Mouse (Mus musculus) adipocyte (in vitro differentiated cells): ENCODE data around the gene F11r.

Experiments
- DNase-seq: peaks from one replicate; pipeline ENCODE4 v3.0.0-alpha.2; 2016; ENCODE audit warnings: low spot score

Gene F11r

DNA sequence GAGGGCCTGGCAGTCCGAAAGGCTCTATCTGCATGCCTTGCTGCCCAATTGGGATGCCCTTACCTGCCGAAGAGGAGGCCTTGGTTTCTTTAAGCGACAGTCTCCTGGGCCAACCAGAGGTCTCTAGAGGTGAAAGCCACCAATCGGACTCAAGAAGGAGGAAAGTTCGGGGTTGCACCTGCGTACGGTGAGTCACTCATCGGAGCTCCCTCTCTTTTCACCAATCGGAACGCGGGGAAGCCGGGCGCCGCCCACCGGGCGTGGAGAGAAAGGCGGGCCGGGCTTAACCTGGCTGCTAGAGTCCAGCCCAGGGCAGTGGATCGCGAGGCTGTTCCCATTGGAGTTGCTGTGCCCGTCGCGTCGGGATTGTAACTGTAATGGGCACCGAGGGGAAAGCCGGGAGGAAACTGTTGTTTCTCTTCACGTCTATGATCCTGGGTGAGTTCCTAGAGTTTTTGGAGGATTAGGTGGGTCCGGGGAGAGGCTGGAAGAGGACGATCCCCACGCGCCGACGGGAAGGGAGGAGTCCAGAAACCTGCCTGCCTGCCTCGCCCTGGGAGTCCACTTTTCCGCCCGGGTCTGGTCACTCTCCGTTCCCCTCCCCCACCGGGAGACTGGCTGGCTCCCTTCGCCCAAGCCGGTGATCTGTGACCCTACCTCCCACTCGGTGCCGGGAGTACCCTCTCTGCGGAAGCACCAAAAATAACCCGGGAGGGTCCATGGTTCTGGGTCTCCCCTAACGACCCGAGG is at the start of gene F11r:
F11r (plus strand) TSS at position 272 of the 750 bp plus-strand sequence.
- DNase-seq = no peak

DNA sequence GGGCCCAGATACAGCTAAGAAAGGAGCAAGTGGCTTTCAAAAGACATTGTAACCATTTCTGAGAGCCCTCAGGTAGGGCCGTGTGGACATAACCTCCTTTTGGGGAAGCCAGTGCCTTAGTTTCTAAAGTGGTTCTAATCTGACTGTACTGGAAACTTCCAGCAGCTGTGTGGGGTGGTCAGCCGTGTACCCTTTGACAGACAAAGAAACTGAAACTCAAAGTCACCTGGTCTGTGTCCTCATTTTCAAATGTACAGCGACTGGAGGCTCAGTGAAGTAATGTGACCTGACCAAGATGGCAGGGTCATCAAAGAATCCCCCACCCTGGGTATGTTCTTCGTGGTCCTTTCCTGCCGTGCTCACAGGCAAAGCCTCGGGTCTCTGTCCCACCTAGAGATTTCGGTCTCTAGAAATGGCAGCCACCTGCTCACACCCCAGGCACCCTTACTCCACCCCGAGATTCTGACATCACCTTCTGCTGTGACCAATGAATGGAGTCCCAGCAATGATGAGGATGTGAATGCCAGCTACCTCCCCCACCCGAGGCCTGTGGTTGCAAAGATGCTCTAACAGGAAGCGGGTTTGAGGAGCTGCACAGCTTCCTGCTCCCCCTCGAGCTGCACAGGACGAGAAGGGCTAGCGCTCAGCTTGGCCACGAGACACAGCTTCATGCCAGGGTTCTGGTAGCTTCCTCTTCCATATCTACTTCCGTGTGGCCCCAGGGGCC is 48.8 kb upstream of the F11r start, which contains the start of gene Arhgap30:
Arhgap30 (plus strand) TSS at position 579 of the 727 bp plus-strand sequence.
- DNase-seq = no peak

DNA sequence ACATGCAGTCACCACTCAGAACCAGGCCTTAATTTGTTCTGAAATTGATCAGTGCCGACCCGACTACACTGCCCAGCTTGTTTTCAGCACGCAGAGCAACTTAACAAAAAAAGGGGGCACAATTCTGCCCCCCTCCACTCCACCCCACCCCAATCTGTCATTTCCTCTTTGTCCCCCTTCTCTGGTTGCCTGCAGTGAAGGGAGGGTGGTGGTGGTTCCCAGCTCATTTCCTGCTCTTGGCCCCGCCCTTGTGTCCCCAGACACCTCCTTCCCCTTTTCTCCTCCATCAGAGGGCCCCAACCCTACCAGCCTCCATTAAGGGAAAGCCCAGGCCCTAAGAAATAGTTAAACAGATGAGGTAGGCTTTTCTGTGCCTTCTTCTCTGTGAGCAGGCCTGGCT is 47.2 kb upstream of the F11r start:
- no peak for DNase-seq

DNA sequence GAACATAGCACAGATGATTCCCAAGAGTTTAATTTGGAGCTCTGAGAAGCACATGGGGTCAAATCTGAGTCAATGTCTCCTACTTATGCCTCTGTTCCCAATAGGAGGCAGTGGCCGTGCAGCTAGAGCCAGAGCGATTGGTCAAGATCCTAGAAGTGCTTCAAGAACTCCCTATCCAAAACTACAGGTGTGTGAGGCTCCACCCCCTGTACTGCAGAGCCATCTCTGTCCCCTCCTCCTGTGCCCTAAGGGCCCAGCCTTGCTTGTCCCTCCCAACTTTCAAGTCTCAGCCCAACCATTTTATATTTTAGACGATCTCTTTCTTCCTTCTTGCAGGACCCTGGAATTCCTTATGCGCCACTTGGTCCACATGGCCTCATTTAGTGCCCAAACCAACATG is 35.5 kb upstream of the F11r start:
- no peak for DNase-seq

DNA sequence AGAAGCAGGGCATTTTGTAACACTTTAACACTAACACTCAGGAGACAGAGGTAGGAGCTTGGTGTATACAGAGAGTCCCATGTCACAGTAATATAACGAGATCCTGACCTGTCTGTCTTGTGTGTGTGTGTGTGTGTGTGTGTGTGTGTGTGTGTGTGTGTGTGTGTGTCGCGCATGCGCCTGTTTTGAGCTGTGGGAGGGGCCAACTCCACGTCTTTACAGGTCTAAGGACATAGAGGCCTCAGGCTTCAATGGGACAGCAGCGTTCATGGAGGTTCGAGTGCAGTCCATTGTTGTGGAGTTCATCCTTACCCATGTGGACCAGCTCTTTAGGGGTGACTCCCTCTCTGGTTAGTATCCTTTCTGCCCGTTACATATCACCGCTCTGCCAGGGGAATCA is 34.3 kb upstream of the F11r start:
- DNase-seq = no peak

DNA sequence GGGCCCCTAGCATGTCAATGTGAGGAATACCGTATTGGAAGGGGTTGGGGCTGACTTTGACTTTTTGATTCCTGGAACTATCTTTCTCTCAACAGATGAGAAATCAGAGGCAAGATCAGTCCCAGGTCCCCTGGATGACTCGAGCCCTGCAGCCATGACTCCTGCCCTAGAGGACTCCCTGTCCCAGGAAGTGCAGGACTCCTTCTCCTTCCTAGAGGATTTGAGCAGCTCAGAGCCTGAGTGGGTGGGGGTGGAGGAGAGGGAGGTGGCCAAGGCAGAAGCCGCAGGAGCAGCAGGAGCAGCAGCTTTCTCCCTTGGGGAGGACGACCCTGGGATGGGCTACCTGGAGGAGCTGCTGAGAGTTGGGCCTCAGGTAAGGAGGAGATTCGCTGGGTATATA is 30.1 kb upstream of the F11r start:
- no peak for DNase-seq

DNA sequence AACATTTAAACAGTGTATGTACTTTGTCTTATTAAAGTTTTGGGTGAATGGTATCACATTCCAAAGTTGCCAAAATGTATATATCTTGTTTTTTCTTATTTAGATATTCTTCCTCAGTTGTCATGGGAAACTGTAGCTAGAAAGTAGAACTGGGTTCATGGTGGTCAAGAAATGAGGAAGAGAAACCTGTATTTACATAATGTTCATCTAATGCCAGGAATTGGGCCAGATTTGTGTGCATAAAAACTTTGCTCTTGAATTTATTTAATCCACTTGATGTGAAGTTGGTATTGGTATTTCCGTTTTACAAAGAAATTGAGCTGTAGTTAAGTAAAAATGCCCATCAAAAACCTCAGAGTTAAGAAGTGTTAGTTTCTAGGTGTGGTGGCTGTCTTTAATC is 27.1 kb upstream of the F11r start:
- DNase-seq = no peak

DNA sequence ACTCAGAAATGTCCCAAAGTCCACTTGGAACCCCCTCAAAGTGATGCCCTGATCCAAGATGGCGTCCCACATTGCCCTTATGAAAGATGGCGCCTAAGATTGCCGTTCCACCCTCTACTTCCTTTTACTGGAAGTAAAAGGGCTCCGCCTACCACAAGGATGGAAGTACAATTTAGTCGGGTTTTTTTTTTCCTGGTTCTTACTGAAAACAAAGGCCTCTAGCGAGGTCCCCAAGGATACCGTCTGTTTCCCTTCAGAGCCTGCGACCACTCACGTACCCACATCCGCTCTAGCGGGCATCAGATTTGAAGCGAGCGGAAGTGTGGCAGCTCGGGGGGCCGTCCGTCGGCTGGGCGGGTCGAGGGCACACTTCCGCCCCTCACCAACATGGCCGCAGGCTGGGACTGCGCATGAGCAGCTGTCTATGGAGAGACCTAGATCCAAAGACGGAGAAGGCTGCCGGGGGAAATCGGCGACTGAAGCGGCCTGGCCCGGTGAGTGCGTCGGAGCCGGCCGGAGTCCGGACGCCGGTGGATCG is 26.3 kb upstream of the F11r start, which contains the start of gene Usf1:
Usf1 (plus strand) TSS at position 367 of the 538 bp plus-strand sequence.
- peak; percentile 95 for DNase-seq

DNA sequence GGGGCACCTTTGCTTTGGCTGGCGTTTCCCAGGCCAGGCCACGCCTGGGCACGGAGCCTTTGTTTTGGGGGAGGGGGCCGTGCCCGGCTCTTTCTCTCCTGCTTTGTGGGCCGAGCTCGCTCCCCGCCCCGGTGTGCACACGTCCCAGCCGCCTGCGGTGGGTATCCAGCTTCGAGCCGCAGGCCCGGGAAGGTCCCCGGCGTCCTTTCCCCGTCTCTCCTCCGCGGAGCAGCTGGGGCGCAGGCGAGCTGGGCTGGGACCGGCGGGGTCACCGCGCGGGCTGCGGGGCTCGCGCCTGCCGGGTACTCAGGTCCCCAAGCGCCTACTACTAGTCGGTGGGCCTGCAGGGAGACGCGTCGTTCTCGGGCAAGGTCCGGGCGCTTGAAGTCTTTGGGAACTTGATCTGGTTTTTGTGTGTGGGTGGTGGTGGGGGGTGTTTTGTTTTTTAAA is 25.8 kb upstream of the F11r start:
- DNase-seq = no peak

DNA sequence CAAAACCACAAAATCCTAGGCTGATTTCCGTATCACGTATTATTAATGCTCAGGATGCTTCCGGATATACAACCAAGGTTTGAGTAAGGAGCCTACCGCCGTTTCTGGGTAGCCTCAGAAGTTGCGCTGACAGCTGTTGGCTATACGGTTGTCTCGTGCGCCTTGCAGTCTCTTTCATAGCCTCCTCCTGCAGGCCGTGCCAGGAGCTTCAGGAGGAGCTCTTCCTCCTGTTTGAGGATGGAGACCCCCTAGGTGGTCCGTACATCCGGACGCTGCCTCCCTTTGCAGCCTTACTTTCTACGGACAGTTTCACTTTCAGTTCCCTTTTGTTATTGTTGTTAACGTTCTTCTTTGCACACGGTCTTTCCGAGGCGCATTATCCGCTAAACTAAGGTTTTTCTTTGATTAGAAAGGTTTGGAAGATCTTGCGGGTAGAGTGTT is 25.3 kb upstream of the F11r start:
- DNase-seq = peak; percentile 42

DNA sequence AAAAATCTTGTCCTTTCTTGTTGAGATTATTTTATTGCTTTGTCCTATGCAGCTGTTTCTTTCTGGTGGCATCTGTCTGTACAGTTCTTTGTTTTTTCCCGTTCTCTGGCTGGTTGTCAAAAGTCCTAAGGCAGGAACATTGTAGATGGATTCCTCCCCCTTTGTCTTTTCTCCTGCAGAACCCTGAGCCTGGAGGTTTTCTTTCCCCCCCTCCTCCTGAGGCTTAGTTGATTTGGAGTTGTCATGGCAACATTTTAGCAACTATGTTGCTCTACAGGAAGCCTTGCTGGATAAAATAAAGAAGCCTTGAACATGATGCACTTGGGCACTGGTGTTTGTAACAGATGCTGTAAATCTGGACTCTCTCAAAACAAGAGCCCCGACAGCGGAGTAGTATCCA is 24.9 kb upstream of the F11r start:
- peak; percentile 63 for DNase-seq

DNA sequence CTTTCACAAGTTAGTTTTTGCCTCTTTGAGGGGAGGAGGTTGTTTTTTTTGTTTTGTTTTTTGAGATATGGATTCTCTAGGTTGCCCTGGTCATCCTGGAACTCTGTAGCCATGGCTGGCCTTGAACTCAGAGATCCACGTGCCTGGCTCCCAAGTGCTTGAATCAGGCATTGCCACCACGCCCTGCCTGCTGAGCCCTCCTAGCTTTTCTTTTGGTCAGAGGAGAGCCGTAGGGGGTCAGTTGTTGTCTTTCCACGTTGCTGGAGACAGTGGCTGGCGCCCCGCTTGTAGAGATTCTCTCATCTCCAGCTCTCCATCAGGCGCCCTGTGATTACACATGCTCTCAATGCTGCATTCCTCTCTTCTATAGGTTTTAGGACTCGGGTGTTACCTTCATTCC is 23.7 kb upstream of the F11r start:
- no peak for DNase-seq

DNA sequence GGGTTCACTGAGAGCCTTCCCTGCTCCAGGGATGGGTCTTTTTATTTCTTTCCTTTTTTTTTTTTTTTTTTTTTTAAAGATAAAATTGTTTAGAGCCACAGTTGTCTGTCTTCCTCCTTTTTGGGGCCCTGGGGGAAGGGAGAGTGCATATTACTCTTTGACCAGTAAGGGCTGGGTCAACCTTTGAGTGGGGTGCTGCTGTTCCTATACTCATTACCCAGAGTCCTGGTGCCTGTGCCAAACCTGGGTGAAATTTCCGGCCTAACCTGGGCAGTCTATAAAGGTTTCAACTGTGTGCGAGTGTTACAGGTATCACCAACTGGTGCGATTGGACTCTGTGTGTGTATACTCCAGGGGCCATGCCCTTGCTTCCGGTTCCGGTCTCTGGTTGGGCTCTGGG is 18.7 kb upstream of the F11r start, which contains the start of gene Tstd1:
Tstd1 (plus strand) TSS at position 213 of the 400 bp plus-strand sequence.
- no peak for DNase-seq

DNA sequence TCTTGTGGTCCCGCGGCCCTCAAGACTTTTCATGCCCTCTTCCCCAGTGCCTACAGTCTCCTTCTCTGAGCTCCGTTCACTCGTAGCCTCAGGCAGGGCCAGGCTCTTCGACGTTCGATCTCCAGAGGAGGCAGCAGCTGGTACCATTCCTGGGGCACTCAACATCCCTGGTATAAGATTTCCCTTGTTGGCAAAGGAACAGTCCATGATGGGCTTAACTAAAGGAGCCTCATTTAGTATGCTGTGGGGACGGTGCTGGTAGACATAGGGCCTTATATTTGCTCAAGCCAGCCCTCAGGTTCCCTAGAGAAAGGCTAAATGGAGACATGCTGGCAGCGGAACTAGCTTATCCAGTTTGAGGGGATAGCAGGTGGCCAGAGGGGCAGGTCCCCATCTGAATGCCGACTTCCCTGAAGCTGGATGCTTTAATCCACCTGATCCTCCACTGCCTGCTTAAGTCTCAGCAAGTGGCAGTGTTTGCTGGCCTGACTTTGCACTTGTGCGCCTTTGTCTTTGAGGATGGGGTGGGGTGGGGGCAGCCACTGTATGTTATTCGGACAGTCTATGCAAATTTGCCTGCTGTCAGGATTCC is 17.9 kb upstream of the F11r start:
- no peak for DNase-seq

DNA sequence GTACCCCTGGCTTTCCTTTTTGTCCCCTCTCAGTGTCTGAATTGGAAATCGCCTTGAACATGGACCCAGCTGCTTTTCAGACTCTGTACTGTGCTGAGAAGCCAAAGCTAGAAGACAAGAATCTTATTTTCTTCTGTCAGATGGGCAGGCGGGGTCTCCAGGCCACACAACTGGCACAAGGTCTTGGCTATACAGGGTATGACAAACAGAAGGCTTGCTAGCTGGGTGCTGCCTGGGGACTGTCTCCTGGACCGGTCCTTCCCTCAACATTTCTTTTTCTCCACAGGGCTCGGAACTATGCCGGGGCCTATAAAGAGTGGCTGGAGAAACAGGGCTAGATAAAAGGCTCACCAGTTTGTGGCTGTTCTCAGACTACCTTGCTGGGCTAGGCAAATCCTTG is 17.4 kb upstream of the F11r start:
- no peak for DNase-seq

DNA sequence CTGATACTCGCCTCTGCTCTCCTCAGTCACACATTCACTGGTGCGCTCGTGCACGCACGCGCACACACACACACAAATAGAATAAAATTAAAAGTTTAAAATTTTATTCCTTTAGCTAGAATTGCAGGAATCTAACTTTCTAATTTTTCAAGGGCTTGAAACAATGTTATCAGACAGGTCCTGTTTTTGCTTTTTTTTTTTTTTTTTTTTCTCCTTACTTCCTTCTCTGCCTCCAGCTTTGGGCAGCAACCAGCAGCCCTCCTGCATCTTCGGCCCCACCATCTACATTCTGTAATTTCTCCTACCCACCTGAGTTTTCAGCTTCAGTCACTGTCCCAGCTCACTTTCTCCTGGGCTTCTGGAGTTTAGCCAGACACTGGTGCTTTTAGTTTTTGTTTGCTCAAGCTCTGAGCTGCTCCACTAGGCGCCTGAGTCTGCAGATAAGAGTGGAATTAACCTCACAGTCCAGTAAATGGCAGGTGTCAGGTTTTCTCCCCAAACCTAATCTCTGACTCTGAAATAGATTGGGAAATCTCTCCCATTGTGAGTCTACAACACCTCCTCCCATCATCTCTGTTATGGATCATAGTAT is 14.7 kb upstream of the F11r start:
- DNase-seq = no peak

DNA sequence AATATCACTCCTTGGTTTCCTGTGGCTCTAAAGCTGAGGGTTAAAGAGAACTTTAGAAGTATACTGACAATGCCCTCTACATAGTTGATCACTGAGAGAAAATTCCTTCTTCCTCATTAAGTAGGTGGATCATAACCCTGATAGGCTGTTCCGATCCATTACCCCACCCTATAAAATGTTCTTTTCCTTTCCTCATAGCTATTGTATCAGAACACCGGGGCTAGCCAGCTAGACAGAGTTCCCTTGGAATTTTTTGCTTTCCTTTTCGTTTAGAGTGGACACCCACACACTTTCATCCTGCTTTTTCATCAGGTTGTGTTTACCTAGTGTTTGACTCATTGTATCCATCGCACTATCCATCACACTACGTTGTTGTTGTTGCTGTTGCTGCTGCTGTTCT is 12.7 kb upstream of the F11r start:
- DNase-seq = no peak

DNA sequence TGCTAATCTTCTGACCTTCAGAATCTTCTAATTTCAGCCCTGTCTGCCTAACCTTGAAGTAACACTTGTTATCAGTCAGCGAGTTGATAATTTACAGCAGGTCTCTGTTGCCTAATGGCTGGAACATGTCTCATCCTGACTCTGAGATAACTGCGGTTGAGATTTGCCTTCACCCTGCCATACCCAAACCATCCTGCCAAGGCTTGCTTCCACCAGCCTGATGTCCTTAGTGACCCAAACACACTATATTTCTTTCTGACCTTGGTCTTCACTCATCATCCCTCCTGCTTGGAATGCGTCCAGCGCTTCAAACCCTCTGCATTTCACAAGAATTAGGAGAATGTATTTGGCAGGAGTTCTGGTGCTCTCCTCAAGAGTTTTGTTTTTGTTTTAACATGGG is 12.2 kb upstream of the F11r start:
- peak; percentile 58 for DNase-seq

DNA sequence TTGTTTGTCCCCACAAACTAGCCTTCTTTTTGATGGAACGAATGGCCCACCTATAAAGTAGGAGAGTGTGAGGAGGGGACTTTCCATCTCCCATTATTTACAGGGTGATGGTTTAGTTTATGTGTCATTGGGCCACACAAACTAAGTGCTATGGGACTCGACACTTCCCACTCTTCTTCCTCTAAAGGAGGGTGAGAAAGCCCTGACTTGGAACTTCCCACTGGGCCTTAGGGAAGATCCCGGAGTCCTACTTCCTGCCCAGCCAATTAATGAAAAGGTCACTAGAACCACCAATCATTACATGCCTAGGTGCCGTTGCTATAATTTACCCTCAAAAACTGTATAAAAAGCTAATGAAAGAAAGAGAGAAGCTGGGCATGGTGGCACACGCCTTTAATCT is 5.2 kb upstream of the F11r start:
- peak; percentile 50 for DNase-seq

DNA sequence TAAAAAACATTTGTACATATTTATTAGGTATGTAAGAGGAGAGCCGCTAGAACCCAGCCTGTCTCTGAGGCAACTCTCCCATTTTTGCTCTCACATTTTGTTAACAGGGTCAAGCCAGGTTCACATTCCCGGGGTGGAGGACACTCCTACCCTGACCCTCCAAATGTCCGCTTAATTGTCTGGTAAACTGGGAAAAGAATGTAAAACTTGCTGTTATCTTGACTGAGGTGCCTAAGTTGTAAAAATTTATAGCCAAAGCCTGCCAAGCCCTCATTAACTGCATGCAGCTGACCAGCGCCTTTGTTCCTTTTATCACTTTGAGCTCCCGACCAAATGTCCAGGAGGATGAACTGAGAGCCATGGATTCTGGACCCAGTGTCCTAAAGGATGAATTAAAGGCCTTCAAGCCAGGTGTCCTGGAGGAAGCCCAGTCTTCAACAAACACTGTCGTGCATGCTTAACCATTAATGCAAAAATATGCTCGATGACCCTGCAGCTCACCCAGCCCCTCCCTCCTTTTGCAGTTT is 2.0 kb upstream of the F11r start:
- no peak for DNase-seq

DNA sequence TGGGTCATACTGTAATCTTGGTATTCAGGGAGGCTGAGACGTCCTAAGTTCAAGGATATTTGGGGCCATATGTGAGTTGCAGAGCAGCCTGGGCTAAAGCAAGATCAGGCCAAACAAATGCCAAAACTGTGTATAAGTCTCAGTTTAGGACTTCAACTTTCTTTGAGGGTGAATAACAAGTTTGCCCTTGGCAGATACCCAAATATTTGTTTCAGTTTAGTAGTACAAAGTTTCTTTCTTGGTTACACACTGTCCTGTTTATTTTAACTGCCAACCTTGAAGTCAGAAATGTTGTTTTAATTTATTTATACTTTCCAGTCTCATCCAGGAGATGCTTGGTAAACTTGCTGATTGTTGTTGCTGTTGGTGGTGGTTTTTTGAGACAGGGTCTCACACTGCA is 1.4 kb upstream of the F11r start:
- DNase-seq = peak; percentile 57
